Mouse (Mus musculus): ENCODE measurements around the gene Adgrf1.

Gene Adgrf1

DNA sequence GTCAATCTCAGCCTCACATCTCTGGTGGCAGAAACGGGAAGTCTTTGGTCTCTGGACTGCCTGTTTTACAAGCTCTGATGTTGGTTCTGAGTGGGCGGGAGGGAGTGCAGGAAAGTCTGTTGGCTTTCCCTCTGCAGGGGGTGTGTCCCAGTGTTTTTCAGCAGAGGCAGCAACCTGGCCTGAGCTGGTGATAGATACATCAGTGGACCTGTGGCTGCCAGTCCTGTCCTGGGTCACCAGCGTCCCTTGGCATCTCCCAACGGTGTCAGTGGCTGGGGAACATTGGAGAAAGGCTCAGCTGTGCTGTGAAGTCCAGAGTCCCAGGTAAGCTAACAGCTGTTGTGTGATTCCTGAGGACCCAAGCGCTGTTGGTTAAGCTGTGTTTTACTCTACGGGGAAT is at the start of gene Adgrf1:
Adgrf1 (plus strand) TSS at position 169 of the 400 bp plus-strand sequence.
- no peak for DNase-seq (ENCODE audit: low spot score)

DNA sequence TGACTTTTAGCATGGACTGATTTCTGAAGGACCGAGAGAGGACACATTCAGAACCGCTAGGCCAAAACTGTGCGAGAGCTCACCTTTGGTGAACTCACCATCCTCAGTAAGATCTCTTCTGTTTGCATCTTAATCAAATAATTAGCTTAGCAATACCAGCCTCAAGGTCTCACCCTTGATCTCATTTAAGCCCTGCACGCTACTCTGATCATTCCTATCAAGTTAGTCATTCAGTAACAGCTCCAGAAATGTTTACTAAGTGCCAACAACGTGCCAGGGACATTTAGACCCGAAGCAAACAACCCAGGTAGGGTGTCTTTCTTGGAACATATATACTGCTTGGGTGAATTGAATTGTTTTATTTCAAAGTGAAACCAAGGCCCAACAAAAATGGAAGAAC is 44.0 kb upstream of the Adgrf1 start:
- no peak for DNase-seq (ENCODE audit: low spot score)

DNA sequence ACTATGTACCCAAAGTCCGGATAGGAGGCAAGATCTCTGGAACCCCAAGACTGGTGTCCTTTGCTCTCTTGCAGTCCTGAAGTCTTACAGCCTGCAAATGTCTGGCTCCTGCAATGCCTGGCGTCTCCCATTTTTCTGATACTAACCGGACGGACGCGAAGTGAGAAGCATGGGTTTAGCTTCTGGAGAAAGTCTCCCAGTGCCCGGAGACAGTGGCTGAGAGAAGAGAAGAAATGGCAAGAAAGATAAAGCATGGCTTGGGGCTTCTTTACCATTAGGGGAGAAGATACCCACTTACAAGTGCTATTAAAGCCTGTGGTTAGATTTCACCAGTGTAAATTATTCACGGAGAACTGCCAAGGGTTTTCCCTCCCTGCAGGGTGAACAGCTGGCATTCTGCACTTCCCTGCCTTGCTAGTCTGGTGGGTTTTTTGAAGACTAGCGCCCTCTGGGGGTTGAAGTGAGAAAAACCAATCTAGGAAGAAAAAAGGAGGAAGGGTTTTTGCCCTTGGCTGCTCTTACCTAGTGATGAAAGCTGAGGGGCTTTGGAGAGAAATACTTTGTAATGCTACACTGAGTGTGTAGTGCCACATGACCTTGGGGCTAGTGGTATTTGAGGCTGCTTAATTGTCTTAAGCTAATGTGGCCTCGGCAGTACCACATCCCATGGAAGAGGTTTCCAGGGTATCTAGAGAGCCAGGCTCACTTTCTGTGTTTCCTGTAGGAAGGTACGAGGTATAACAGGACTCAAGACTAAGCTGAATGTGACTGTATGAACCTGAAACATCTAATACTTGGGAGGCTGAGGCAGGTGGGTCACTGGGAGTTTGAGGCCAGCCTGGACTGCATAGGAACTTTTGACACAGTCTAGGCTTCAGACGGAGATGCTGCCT is 40.3 kb upstream of the Adgrf1 start:
- DNase-seq (ENCODE audit: low spot score) = peak; percentile 81

DNA sequence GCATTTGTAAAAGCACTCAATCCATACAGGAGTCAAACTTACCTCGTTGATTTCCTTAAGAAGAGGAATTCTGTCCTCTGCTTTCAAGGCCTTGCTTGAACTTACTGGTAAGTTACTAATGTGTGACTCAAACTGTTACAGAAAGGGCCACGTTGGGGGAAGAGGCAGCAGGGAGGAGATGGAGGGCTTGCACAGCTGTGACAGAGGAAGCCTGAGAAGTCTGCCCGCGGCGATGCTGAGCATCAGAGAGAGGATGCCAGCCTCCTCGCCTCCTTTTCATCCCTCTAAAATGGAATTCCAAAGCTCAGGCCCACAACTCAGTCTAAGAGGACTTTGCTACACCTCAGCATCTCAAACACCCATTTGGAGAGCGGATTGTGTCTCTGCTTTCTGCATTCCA is 39.3 kb upstream of the Adgrf1 start:
- no peak for DNase-seq (ENCODE audit: low spot score)

DNA sequence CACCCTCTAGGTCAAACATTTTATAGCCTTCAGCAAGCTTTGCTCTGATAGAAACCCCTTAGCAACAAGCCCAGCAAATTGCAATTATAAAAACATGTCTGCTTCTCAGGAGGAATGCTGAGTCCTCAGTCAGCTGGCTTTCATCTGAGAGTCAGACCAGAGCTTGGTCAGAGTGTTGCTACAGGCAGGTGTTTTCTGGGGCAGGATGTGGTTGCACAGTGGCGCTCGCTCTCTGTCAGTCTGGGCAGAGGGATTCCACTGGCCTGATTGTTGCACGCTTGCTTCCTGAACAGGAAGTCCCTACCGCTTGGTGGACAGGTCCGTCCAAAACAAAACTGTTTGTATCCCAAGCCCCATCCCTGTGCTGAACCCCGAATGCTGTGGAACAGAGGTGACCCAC is 37.4 kb upstream of the Adgrf1 start:
- DNase-seq (ENCODE audit: low spot score) = no peak

DNA sequence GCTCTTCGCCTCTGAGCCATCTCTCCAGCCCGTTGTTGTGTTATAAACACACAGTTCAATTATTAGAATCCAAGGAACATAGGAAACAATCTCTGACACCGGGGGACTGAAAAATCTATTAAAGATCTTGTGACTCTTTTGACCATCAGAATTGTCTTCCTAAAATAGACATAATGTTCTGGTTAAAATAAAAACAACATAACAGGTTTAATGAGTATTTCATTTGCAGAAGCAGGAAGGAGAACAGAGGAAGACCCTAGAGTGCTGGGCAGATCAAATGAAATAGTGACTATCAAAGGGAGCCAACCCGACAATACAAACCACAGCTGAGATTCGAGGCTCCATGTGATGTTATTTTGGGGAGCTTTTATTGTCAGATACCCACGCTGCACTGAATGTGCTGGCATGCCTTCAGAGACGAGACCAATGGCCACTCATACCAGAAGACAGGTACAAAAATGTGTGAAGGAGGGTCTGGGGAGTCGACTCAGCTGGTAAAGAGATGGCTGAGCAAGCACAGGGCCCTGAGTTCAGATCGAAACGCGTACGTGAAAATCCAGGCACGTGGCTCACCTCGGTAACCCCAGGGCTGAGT is 33.4 kb upstream of the Adgrf1 start:
- no peak for DNase-seq (ENCODE audit: low spot score)

DNA sequence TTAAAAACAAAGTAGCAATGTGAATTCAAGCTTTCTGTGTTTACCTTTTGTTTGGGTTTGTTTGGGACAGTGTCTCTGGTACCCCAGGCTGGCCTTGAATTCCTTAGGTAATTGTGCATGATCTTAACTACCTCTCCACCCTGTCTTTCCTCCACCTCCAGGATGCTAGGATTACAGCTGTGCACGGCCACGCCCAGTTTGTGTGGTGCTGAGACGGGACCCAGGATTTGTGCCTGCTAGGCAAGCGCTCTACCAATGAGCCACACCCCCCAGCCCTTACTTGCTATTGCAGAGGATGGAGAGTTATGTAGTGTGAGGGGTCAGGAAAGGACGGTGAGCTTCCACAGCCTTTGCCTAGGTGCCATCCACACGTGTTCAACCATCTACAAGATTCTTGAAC is 31.1 kb upstream of the Adgrf1 start:
- no peak for DNase-seq (ENCODE audit: low spot score)

DNA sequence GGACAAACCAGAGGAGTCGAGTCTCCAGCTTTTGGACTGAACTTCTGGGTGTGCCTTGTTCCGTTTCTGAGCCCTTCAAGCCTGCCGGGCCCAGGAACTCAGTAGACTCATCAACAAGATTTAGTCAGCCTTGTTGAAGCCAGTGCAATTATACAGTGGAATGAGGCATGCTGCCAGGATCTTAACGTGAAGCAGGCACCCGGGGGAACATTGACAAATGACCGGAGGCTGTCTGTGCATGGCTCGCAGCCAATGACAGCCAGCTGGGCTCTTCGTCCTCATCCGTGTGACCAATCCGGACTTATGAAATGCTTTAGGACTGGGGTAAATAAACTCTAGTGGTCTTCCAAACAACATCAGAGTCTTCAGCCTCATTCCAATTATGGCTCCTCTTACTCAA is 29.0 kb upstream of the Adgrf1 start:
- DNase-seq (ENCODE audit: low spot score) = peak; percentile 31

DNA sequence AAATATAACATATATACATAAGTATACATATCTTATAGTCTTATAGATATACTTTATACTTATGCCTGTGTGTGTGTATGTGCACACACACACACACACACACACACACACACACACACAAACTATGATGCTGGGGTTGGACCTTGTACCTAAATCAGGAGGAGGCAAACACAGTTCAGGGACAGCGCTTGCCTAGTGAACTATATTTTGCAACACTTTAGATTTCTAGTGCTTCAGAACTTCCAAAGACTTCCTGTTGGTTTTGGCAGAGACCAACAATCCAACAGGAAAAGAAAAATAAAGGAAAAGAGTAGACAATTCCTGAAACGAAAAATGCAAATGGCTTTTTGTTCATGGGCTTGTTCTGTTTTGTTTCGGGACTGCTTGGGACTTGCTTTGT is 27.5 kb upstream of the Adgrf1 start:
- no peak for DNase-seq (ENCODE audit: low spot score)

DNA sequence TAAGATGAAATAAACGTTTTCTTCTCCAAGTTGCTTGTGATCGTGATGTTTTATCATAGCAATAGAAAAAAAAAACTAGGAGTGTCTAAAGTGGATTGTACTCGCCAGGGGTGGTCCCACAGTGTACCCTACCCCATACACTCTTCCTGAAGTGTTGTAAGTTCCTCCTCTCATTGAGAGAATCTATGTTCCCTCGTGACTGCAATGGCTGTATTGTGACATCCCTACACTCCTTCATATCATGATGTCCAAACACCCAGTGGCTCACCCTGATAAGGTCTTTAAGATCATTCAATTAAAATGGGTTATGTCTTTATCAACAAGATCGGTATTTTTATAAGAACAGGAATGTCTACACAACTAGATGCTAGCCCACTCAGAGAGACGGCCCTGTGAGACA is 24.8 kb upstream of the Adgrf1 start:
- no peak for DNase-seq (ENCODE audit: low spot score)

DNA sequence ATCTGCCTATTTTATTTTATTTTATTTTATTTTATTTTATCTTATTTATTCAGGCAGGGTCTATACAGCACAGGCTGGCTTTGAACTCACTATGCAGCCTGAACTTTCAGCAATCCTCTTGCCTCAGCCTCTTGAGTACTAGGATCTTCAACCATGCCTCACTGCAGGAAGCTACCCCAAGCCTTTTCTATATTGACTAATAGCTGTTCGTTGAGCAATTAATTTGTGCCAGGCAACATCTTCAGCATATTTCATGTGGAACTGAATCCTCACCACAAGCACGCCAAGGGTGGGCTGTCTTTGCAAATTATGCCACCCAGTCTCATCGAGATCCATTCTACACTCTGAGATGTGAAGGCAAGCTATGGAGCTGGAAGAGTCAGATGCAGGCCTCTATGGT is 22.9 kb upstream of the Adgrf1 start:
- no peak for DNase-seq (ENCODE audit: low spot score)

DNA sequence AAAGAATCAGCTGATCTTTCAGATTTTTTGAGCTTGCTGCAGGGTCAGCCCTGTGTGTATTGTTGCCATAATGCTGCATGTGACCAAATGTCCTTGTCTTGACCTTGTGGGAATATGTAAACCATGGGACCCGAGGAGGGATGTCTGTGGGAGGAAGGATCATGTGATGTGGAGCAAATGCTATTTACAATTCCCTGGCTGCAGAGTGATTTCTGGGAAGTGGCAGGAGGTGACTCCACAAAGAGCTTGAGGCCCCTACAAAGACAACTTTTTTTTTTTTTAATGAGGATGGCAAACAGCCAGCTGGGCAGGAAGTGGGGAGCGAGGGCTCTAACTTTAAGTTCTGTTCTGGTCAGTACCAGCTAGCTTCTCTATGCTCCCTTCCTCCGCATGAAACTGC is 20.5 kb upstream of the Adgrf1 start:
- no peak for DNase-seq (ENCODE audit: low spot score)

DNA sequence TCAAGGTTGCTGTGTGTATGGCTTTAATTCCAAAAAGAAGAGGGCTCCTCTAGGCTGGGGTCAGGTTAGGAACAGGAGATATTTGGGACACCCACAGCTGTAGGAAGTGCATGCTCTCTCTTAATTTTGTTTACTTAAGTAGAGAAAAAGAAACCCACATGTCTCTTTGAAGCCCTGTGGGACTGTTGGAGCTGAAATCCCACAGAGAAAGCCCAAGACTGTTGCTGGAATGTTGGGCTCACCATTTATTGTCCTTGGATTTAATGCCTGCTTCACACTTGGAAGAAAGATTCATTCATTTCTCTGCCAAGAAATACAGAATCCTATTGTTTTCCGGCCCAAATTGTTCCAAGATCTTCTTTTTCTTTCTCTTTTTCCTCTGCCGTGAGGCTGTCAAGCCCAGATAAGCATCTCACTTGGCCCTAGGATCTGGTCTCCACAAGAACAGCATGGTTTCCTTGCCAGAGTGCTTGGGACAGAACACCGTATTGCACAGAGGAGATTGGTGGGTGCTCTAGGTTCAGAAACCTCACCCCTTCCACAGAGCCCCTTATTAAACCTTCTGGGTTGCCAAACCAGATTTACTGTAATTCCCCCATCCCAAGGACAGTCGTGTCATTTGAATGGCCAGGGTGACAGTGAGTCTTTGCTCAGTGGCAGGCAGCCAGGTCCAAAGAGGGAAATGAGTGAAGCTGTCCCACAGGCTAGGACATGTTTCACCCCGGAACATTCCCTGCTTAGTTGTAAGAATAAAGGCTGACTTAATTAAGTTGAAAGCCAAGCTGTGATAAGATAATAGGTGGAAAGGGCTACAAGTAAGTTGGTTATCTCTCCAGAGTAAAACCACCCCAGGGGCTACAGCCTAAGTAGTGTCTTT is 18.6 kb upstream of the Adgrf1 start:
- DNase-seq (ENCODE audit: low spot score) = no peak

DNA sequence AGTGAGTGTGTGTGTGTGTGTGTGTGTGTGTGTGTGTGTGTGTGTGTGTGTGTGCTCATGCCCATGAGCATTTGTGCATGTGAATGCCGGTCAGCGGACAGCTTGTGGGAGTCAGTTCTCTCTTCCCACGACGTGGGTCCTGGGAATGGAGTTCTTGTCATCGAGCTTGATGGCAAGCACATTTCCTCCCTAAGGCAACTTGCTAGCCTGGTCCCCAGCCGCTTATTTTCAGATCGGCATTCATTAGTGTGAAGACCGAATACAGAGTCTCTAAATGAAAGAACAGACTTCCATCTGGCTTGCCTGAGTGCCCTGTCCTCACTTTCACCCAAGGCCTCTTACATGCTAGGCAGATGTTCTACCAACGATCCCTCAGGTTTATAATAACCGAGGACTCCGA is 17.3 kb upstream of the Adgrf1 start:
- no peak for DNase-seq (ENCODE audit: low spot score)

DNA sequence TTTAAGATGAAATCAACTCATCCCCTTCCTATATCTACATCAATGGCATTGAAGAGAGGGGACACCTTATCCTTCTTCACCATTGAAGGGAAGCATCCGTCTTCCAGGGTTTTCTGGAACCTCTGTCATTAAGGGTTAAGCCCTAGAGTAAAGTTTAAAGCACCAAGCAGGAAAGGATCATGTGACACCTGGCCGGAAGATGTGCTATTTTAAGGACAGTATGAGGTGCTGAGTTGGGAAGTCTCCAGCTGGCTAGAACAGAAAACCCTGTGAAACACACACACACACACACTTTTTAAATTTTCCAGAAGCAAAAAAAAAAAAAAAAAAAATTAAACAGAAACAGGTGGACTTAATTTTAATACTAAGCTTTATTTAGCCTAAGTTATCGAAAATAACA is 15.9 kb upstream of the Adgrf1 start:
- no peak for DNase-seq (ENCODE audit: low spot score)

DNA sequence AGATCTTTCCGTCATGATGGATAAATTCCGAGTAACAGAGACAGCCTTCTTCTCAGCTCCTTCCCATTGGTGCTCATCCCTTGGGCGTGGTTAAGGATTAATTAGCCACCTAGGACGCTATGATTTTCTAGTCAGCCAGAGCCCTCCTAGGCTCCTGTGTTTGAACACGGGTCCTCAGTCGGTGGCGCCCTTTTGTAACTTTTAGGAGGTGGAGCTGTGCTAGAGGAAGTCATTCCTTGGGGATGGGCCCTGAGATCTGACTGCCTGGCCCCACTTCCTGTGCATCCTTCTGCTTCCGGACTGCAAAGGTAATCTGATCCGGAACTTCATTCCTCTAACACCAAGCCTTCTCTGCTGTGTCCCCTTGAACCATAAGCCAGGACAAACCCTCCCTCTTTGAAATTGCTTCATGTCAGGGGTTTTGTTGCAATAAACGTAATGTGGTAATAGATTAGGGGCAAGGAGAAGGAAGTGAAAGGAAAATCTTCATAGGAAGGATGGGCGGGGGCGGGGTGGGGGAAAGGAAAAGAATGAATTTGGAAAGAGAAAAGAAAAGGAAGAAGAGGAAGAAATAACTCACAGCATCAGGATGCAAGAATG is 13.5 kb upstream of the Adgrf1 start:
- DNase-seq (ENCODE audit: low spot score) = no peak

DNA sequence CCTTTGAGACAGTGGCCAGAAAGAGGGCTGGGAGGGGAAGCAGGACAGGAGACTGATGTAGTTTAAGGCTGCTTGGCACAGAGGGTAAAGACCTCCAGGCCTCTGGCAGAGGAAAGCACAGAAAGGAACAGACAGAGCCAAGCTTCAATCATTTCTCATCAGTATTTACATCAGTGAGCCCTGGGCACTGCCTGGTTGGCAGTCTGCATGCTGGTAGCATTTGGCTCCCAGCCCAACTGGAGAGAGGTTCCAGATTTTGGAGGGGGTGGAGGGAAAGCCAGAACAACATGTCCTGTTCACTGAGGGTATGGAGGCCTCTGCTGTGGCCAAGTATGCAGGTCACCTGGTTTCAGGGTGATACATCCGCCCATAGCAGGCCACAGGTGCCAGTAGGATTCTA is 12.4 kb upstream of the Adgrf1 start:
- no peak for DNase-seq (ENCODE audit: low spot score)

DNA sequence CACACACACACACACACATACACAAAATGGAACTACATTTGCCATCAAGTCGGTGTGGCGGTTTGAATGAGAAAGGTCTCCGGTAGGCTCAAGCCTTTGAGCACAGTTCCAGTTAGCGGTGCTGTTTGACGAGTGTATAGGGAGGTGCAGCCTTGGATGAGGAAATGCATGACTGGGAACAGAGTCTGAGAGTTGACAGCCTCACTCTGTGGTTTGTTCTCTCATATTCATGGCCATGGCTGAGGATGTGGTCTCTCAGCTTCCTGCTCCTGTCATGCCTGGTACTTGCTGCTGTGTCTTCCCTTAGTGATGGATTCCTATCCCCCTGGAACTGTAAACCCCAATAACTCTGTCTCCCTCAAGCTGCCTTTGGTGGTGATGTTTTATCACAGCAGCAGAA is 8.2 kb upstream of the Adgrf1 start:
- DNase-seq (ENCODE audit: low spot score) = no peak

DNA sequence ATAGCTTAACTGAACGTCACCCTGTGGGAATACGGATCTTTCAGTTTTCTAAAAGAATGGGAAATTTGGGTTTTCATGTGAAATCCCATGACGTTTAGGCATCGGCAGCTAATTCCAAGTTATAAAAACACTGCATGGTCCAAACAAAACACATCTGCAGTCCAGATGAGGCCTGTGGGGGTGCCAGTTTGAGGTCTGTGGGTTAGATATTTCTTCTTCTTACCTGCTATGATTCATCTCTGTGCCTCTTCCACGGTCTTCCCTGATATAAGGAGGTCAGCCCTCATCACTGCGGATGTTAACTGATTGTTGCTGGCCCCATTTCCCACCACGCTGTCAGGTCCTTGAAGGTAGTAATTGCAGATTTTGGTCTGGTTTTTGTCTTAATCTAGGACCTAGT is 5.4 kb upstream of the Adgrf1 start:
- no peak for DNase-seq (ENCODE audit: low spot score)

DNA sequence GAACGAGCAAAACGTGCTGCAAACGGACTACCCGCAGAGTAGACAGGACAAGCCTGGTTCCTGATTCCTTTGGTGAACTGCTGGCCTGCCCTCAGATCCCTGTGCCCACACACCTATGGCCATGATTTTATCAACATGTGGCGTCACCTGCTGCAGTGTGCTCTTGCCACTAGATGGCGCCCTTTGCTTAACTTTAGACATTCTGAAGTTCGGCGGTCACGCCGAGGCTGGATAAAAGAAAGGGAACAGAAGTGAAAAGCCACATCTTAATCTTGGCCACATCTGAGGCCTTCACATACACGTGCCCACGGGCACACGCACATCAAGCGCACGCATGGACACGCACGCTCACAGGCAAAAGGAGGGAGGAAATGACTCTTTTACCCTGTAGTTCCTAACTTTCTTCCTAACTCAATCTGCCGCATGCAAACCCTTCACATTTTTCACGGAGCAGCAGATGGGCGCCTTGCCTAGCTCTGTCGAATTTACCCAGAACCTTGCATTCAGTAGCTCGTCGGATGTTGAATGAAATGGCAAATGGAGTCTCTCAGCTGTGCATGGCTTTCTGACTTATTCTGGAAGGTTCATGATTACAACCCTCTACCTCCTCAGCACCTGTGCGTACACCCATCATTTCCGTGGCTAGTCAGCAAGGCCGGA is 4.8 kb upstream of the Adgrf1 start:
- DNase-seq (ENCODE audit: low spot score) = peak; percentile 78

DNA sequence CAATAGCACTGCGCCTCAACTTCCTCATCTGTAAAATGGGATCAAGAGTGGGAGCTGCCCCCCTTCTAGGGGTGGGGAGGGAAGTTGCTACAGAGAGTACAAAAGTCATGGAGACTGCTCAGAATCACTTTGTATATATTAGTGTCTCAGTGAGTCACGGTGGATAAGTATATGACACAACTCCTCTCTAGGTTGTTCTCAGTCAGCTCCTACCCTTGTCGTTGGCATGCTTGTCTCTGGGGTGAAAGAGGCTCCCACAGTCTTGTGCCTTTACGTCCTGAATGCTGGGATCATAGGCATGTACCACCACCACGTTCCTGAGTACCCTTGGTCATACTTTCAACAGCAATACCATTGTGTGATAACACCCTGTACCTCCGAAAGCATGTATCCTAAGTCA is 4.2 kb upstream of the Adgrf1 start:
- DNase-seq (ENCODE audit: low spot score) = no peak

DNA sequence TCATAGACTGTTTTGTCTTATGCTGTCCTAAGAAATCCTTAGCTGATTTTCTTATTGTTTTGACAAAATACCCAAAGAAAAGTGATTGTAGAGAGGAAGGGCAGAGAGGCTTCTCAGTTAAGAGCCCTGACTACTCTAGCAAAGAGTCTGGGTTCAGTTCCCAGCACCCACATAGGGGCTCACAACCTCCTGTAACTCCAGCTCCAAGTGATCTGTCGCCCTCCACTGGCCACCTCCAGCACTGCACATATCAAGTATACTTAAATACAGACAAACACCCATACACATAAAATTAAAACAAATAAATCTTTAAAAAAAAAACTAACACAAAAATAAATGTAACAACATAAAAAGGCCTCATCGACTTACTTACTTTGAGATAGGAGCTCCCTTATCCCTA is 3.5 kb upstream of the Adgrf1 start:
- no peak for DNase-seq (ENCODE audit: low spot score)
